Mouse (Mus musculus) liver, embryonic 14.5 days (tissue): ENCODE measurements around the gene 6030458C11Rik.

Source experiments
- CTCF ChIP-seq: IDR thresholded peaks from 2 replicates; pipeline ENCODE4 v1.5.1; 2016; ENCODE audit warnings: antibody characterized with exemption, low read depth, control low read depth
- EP300 ChIP-seq: IDR thresholded peaks from 2 replicates; pipeline ENCODE4 v1.6.1; 2016; ENCODE audit warnings: antibody characterized with exemption, low read depth

- no peak for TF ChIP-seq CTCF
- no peak for TF ChIP-seq EP300
Measured at GRCm38 (mm10) chr15:12781296-12781695, 43.2 kb downstream of the 6030458C11Rik start.
